ENCODE assay signal across 32 mouse cellular contexts in the genomic region with DNA sequence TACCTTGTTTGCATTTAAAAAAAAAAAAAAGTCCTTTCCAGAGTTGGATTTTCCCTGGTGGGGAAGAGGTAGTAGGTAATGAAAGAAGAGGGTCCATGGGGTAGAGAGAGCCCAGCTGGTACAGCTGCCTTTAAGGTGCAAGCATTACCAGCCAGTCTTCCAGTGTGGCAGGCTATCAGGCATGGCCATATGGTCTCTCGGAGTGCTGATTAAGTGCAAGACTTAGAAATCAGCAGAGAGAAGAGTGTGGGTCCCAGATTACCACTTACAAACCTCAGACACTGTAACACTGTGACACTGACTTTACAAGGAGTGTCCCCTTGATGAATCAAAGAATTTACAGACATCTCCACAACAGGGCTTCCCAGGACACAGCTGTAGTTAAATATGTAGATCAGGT. TPM values are rescaled to one million over a fixed set of nuclear protein-coding genes. Genes with fewer than 3 reads are reported as not detected.
A peak's percentile ranks its signal among the peaks of the same experiment; 100 is the strongest.
DNase-seq lines count a peak whose midpoint lies in the region; ATAC-seq and TF ChIP-seq lines count a peak whose summit lies in the region.
"Had no signal": no experiment of that assay in that cellular context is flagged by ENCODE, and none has a peak within 500 bp of the region (broad histone marks: within the 10 kb centered on the region; RNA-seq: fewer than 3 reads in every experiment).

No protein-coding gene starts in this region.

- ATAC-seq in forebrain, embryonic 14.5 days, result peak; percentile 24; the same call in 1 of the 2 replicates
- ATAC-seq in forebrain, embryonic 13.5 days, result no peak
- peak; percentile 32; the same call in 1 of the 2 replicates for ATAC-seq in liver, embryonic 15.5 days (ENCODE audit: insufficient read depth)
- ATAC-seq: intestine, postnatal 0 days; midbrain, embryonic 16.5 days; Patski had no signal

- peaks cover 24% of the 10 kb centered on the region for H3K4me1 ChIP-seq in forebrain, embryonic 14.5 days (ENCODE audit: control insufficient read depth, insufficient read depth, low read length)
- H3K4me1 ChIP-seq in forebrain, embryonic 13.5 days, result peaks cover 62% of the 10 kb centered on the region
- peaks cover 47% of the 10 kb centered on the region for H3K4me1 ChIP-seq in liver, embryonic 15.5 days (replicated peaks)

- no peak for TF ChIP-seq CTCF in layer of hippocampus, adult 2 months (conservative IDR thresholded peaks at IDR 0.05)

- H3K4me2 ChIP-seq in forebrain, embryonic 14.5 days (ENCODE audit: low read length), result no peak overlapping the region
- H3K4me2 ChIP-seq in forebrain, embryonic 13.5 days, result no peak overlapping the region
- H3K4me2 ChIP-seq in liver, embryonic 15.5 days, result no peak overlapping the region
- H3K4me2 ChIP-seq: embryonic facial prominence, embryonic 15.5 days; forebrain, embryonic 12.5 days; heart, embryonic 11.5 days; hindbrain, embryonic 14.5 days; limb, embryonic 12.5 days had no signal

- no peaks in the 10 kb centered on the region for H3K27me3 ChIP-seq in forebrain, embryonic 14.5 days (replicated peaks; ENCODE audit: control insufficient read depth, insufficient read depth, low read length)
- no peaks in the 10 kb centered on the region for H3K27me3 ChIP-seq in forebrain, embryonic 13.5 days
- H3K27me3 ChIP-seq in liver, embryonic 15.5 days, result peaks cover 21% of the 10 kb centered on the region
- H3K27me3 ChIP-seq: CH12.LX; embryonic facial prominence, embryonic 15.5 days; forebrain, embryonic 12.5 days; limb, embryonic 12.5 days; Patski had no signal

- H3K36me3 ChIP-seq in forebrain, embryonic 14.5 days (ENCODE audit: control insufficient read depth, insufficient read depth, low read length), result 0 out of 2 replicates have a peak, but pooled peaks cover 4% of the 10 kb centered on the region
- H3K36me3 ChIP-seq in forebrain, embryonic 13.5 days (ENCODE audit: poor library complexity, severe bottlenecking), result peaks cover 5% of the 10 kb centered on the region; the same call in 1 of the 2 replicates
- no peaks in the 10 kb centered on the region for H3K36me3 ChIP-seq in liver, embryonic 15.5 days (replicated peaks)
- H3K36me3 ChIP-seq: forebrain, embryonic 12.5 days had no signal

- H3K9ac ChIP-seq in forebrain, embryonic 14.5 days (ENCODE audit: low read length), result no peak overlapping the region
- H3K9ac ChIP-seq in forebrain, embryonic 13.5 days, result no peak overlapping the region
- H3K9ac ChIP-seq in liver, embryonic 15.5 days, result no peak overlapping the region
- H3K9ac ChIP-seq: embryonic facial prominence, embryonic 15.5 days; forebrain, embryonic 12.5 days; hindbrain, embryonic 14.5 days; limb, embryonic 12.5 days had no signal

- DNase-seq in forebrain, embryonic 14.5 days (ENCODE audit: low spot score), result no peak
- DNase-seq in spleen, postnatal 36 days (ENCODE audit: low spot score in 2 of 2), result peak; percentile 20 to 35
- DNase-seq in spleen, postnatal 14 days (ENCODE audit: low spot score in 2 of 2), result no peak
- DNase-seq in layer of hippocampus, adult 8-10 months (ENCODE audit: low spot score in 2 of 2), result no peak
- no peak for DNase-seq in urinary bladder, postnatal 10 days (ENCODE audit: low spot score)
- DNase-seq in layer of hippocampus, adult 2 months (ENCODE audit: low spot score in 2 of 2), result no peak
- DNase-seq: adrenal gland, postnatal 14 days; cerebellum, adult 2 months; cerebellum, postnatal 14 days; gastrocnemius, postnatal 25 days; heart, adult 18-20 months; heart, postnatal 4 days; kidney, postnatal 10 days; lung, adult 18-20 months; lung, postnatal 10 days; right cerebral cortex, postnatal 4 days; thymus, postnatal 4 days had no signal

- no peak overlapping the region for H3K4me3 ChIP-seq in forebrain, embryonic 14.5 days (ENCODE audit: low read depth, low read length)
- H3K4me3 ChIP-seq in forebrain, embryonic 13.5 days, result no peak overlapping the region
- no peak overlapping the region for H3K4me3 ChIP-seq in liver, embryonic 15.5 days (replicated peaks)
- H3K4me3 ChIP-seq in layer of hippocampus, adult 2 months, result no peak overlapping the region
- H3K4me3 ChIP-seq: embryonic facial prominence, embryonic 10.5 days; embryonic facial prominence, embryonic 15.5 days; forebrain, embryonic 12.5 days; left cerebral cortex, adult 2 months; limb, embryonic 12.5 days; midbrain, embryonic 10.5 days had no signal

- H3K9me3 ChIP-seq in forebrain, embryonic 14.5 days (replicated peaks; ENCODE audit: control insufficient read depth, low read length), result no peaks in the 10 kb centered on the region
- no peaks in the 10 kb centered on the region for H3K9me3 ChIP-seq in forebrain, embryonic 13.5 days (replicated peaks)
- no peaks in the 10 kb centered on the region for H3K9me3 ChIP-seq in liver, embryonic 15.5 days (replicated peaks)
- H3K9me3 ChIP-seq: embryonic facial prominence, embryonic 10.5 days; embryonic facial prominence, embryonic 15.5 days; forebrain, embryonic 12.5 days; limb, embryonic 12.5 days; midbrain, embryonic 10.5 days had no signal

- WGBS in forebrain, embryonic 14.5 days, result 68% methylated on average over 1 of the region's 1 CpGs
- WGBS in forebrain, embryonic 13.5 days, result 72% methylated on average over 1 of the region's 1 CpGs
- 16% methylated on average over 1 of the region's 1 CpGs for WGBS in liver, embryonic 15.5 days (ENCODE audit: insufficient replicate concordance)

- H3K27ac ChIP-seq in forebrain, embryonic 14.5 days (ENCODE audit: low read depth, low read length), result no peak overlapping the region
- no peak overlapping the region for H3K27ac ChIP-seq in forebrain, embryonic 13.5 days
- no peak overlapping the region for H3K27ac ChIP-seq in liver, embryonic 15.5 days (replicated peaks)
- H3K27ac ChIP-seq in layer of hippocampus, adult 2 months, result no peak overlapping the region
- H3K27ac ChIP-seq: embryonic facial prominence, embryonic 10.5 days; forebrain, embryonic 12.5 days; hindbrain, embryonic 14.5 days; left cerebral cortex, adult 2 months; limb, embryonic 12.5 days; macrophage; midbrain, embryonic 10.5 days had no signal

RNA-seq across cellular contexts. Expression of gene Smad1, which starts 18.9 kb away (rescaled TPM):
- polyA plus RNA-seq in forebrain, embryonic 14.5 days (2014; fragmentation: Nextera tagmentation; extraction: Ambion mirVana), result 64.2 and 66.5 TPM in 2 replicates
- polyA plus RNA-seq in forebrain, embryonic 13.5 days (2015; fragmentation: Nextera tagmentation; extraction: Ambion mirVana), result 49.5 and 50.9 TPM in 2 replicates
- 6.1 and 6.4 TPM in 2 replicates for polyA plus RNA-seq in liver, embryonic 15.5 days (2015; fragmentation: Nextera tagmentation; extraction: Ambion mirVana)
- 10 to 100 TPM; 22.4 to 30.8 (median 24.9) TPM for total RNA-seq in layer of hippocampus, adult 8-10 months (2022)
- 10 to 100 TPM; 23.9 to 24.5 TPM for total RNA-seq in layer of hippocampus, adult 2 months (2021)
- total RNA-seq: CH12.LX had no signal

Comparison
In these comparisons a context has a peak if more than half of its experiments do, and no peak if none do; other contexts are left out.
1. DNase-seq: peak in spleen, postnatal 36 days (2 of 2); none in forebrain, embryonic 14.5 days (single experiment), spleen, postnatal 14 days (0 of 2), layer of hippocampus, adult 8-10 months (0 of 2), urinary bladder, postnatal 10 days (single experiment) and layer of hippocampus, adult 2 months (0 of 2).